Mouse (Mus musculus) layer of hippocampus, adult 18-20 months (tissue): ENCODE measurements around the gene Chd4. TPM values are rescaled to one million over a fixed set of nuclear protein-coding genes. Genes with fewer than 3 reads are reported as not detected.

Experiments used
- DNase-seq, 2 experiments: peaks; one replicate each; pipeline ENCODE4 v3.0.0; 2022; ENCODE audit warnings: low spot score in 2 of 2
- total RNA-seq, 2 experiments: library from RNA; stranded (reverse); gene quantifications; 2 replicates each; pipeline ENCODE4 v1.2.3; 2021

Chd4 gene
- total RNA-seq, 2 experiments from 2014 or later, result 153 to 176 TPM

- no peak for DNase-seq
Observed at GRCm38 (mm10) chr6:125139747-125140146, 44.0 kb downstream of the Chd4 start.

GRCm38 (mm10) chr6:125142436-125142835 is 46.7 kb downstream of the Chd4 start:
- no peak for DNase-seq

GRCm38 (mm10) chr6:125143128-125143527 is 47.3 kb downstream of the Chd4 start:
- DNase-seq, result no peak

- DNase-seq, result no peak
Observed at GRCm38 (mm10) chr6:125143904-125144303, 48.1 kb downstream of the Chd4 start.

GRCm38 (mm10) chr6:125145001-125145400 is 49.2 kb downstream of the Chd4 start, which contains the start of gene Iffo1:
Gene Iffo1, plus strand, starts transcription at chr6:125145241.
- DNase-seq, result peak; percentile 87 to 96

GRCm38 (mm10) chr6:125145479-125145951 is 49.7 kb downstream of the Chd4 start:
- DNase-seq, result peak in 1 of 2 experiments; percentile 34

- DNase-seq, result peak in 1 of 2 experiments; percentile 40
Observed at GRCm38 (mm10) chr6:125146148-125146547, 50.4 kb downstream of the Chd4 start.

- DNase-seq, result peak in 1 of 2 experiments; percentile 41
Observed at GRCm38 (mm10) chr6:125146797-125147196, 51.0 kb downstream of the Chd4 start.

- DNase-seq, result no peak
Observed at GRCm38 (mm10) chr6:125147329-125147728, 51.5 kb downstream of the Chd4 start.

GRCm38 (mm10) chr6:125148251-125148925 is 52.6 kb downstream of the Chd4 start:
- peak in 1 of 2 experiments; percentile 47 for DNase-seq

GRCm38 (mm10) chr6:125148926-125149568 is 53.3 kb downstream of the Chd4 start:
- peak in 1 of 2 experiments; percentile 55 for DNase-seq

GRCm38 (mm10) chr6:125149569-125149950 is 53.8 kb downstream of the Chd4 start:
- DNase-seq, result no peak

- DNase-seq, result no peak
Observed at GRCm38 (mm10) chr6:125152212-125153017, 56.6 kb downstream of the Chd4 start.

GRCm38 (mm10) chr6:125153018-125153389 is 57.2 kb downstream of the Chd4 start:
- no peak for DNase-seq

- DNase-seq, result no peak
Observed at GRCm38 (mm10) chr6:125153682-125154081, 57.9 kb downstream of the Chd4 start.

GRCm38 (mm10) chr6:125154550-125154949 is 58.8 kb downstream of the Chd4 start:
- no peak for DNase-seq

- no peak for DNase-seq
Observed at GRCm38 (mm10) chr6:125155262-125155661, 59.5 kb downstream of the Chd4 start.

- no peak for DNase-seq
Observed at GRCm38 (mm10) chr6:125156491-125156890, 60.7 kb downstream of the Chd4 start.

GRCm38 (mm10) chr6:125156903-125157614 is 61.3 kb downstream of the Chd4 start:
- DNase-seq, result no peak

- DNase-seq, result no peak
Observed at GRCm38 (mm10) chr6:125158944-125159492, 63.2 kb downstream of the Chd4 start.
